Mouse (Mus musculus): ENCODE measurements around the gene Med1. TPM values are rescaled to one million over a fixed set of nuclear protein-coding genes. Genes with fewer than 3 reads are reported as not detected.
A peak's percentile ranks its signal among the peaks of the same experiment; 100 is the strongest.
"Not testable (repeated sequence)": the region's sequence is repeated elsewhere in the genome, so short reads cannot be mapped to it uniquely, and the experiment has no call there.

Gene Med1
- total RNA-seq (2021), result 10 to 100 TPM; 41.4 to 66.1 TPM
- long read RNA-seq, experiment 1, partial matches to known transcripts, result 1 of 4 reads
- long read RNA-seq, experiment 1, other reads (novel, unspliced or antisense), result 1 of 4 reads
- long read RNA-seq, experiment 2, partial matches to known transcripts, result 1 of 23 reads
- long read RNA-seq, experiment 2, other reads (novel, unspliced or antisense), result 18 of 23 reads

GRCm38 (mm10) chr11:98192901-98193805, at the start of gene Med1:
TSS of gene Med1 (minus strand) at chr11:98193293.
- peak; percentile 77 to 81 for DNase-seq (ENCODE audit: low spot score in 2 of 2)

GRCm38 (mm10) chr11:98238995-98239394, 45.9 kb upstream of the Med1 start:
- no peak for DNase-seq (ENCODE audit: low spot score in 2 of 2)

DNA sequence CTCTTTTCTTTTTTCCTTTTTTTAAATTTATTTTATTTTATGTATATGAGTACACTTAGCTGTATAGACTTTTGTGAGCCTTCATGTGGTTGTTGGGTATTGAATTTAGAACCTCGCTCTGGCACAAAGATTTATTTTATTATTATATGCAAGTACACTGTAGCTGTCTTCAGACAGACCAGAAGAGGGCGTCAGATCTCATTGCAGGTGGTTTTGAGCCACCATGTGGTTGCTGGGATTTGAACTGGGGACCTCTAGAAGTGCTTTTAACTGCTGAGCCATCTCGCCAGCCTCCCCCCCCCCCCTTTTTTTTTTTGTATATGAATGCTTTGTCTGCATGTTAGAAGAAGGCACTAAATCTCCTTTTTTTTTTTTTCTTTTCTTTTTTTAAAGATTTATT, 45.3 kb upstream of the Med1 start:
- no peak for DNase-seq (ENCODE audit: low spot score in 2 of 2)

GRCm38 (mm10) chr11:98226349-98226748, 33.3 kb upstream of the Med1 start:
- no peak for DNase-seq (ENCODE audit: low spot score in 2 of 2)

- DNase-seq (ENCODE audit: low spot score in 2 of 2), result no peak
Measured at GRCm38 (mm10) chr11:98213311-98213710, 20.2 kb upstream of the Med1 start.

- DNase-seq (ENCODE audit: low spot score in 2 of 2), result not testable (repeated sequence)
Measured at GRCm38 (mm10) chr11:98209661-98210060, 16.6 kb upstream of the Med1 start.

- not testable (repeated sequence) for DNase-seq (ENCODE audit: low spot score in 2 of 2)
Measured at GRCm38 (mm10) chr11:98206281-98206680, 13.2 kb upstream of the Med1 start.

- no peak for DNase-seq (ENCODE audit: low spot score in 2 of 2)
Measured at GRCm38 (mm10) chr11:98205463-98205862, 12.4 kb upstream of the Med1 start.

DNA sequence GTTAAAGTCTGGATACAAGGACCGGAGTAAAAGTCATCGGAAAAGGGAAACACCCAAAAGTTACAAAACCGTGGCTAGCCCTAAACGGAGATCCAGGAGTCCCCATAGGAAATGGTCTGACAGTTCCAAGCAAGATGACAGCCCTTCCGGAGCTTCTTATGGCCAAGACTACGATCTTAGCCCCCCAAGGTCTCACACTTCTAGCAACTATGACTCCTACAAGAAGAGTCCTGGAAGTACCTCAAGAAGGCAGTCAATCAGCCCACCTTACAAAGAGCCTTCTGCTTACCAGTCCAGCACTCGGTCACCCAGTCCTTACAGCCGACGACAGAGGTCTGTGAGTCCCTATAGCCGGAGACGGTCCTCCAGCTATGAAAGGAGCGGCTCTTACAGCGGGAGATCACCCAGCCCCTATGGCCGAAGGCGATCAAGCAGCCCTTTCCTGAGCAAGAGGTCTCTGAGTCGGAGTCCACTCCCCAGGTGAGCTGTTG, 10.9 kb upstream of the Med1 start:
- DNase-seq (ENCODE audit: low spot score in 2 of 2), result peak in 1 of 2 experiments; percentile 35

- peak in 1 of 2 experiments; percentile 53 for DNase-seq (ENCODE audit: low spot score in 2 of 2)
Measured at GRCm38 (mm10) chr11:98203351-98203911, 10.3 kb upstream of the Med1 start.

DNA sequence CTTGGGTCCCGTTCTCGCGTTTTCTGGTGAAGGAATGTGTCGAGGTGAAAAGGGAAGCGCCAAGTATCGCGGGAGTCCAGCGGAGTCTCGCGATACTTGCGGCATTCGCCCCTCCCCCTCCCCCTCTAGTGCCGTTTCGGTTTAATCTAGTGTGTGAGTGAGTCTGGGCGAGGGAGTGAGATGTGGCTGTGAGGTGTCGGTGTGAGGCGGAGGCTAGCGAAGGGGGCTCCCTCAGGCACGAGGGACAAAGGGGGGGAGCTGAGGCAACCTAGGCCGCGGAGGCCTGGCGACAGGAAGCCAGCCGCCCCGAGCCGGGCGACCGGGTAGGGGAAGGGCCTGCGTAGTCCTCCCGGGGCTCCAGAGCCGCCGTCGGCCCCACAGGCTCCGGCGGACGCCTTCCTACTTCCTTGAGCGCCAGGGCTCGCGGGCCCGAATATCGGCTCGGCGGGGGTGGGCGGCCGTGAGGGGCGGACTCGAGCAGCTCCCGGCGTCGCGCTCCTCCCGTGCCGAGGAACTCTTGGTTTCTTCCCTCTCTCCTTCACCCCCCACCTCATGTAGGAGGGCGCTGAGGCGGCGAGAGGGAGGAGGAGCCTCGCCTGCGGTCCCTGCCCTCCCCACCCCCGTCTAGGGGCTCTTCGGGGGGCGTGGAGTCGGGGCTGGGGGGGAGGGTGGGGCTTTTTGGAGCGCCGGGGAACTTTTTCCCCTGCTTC, 9.7 kb upstream of the Med1 start, which contains the start of gene Cdk12:
Gene Cdk12 (plus strand): TSS at position 419 of the 710 bp plus-strand sequence.
- peak; percentile 90 to 93 for DNase-seq (ENCODE audit: low spot score in 2 of 2)

DNA sequence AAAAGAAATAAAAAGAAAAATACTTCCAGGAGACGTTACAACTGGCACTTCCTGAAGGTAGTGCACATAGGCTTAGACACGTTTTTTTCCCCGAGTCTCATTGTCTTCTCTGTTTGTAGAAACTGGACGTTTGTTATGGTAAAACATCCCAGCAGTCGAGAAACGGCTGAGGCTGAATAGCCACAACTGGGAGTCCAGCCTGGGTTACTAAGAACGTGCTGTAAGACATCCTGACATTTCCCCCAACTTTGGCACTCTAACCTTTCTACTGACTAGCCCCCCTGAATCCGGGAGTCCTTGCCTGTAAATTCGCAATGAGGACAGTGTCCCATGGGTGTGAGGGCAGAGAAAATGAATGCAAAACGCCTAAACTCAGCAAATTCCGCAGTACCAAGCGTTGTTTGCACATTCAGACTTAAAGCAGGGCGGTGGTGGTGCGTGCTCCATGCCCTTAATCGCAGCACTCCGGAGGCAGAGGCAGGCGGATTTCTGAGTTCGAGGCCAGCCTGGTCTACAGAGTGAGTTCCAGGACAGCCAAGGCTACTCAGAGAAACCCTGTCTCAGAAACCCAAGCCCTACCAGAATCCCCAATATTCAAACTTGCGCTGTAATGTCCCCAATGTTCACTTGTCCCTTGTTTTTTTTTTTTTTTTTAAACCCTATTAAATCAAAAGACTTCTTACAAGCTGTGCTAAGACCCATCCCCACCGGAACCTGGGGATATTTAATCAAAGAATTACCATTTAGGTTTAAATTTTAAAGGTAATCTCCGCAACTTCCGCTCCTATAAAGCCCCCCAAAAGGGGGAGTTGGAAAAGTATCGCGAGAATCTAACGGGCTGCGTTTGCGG, 8.9 kb upstream of the Med1 start:
- DNase-seq (ENCODE audit: low spot score in 2 of 2), result peak; percentile 25 to 33

DNA sequence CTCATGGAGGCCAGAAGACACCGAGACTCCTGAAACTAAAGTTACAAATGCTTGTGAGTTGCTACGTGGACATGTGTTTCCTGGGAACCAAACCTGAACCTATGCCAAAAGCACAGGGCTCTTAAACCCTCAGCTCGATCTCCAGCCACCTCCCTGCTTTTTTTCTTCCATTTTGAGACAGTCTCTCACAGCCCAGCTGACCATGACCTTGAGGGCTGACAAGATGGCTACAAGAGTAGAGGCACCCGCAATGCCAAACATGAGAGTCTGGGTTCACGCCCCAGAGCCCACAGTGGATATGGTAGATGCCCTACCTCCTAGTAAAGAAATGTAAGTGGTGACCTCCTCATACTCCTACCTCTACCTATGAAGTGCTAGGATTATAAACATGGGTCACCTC, 2.3 kb downstream of the Med1 start:
- DNase-seq (ENCODE audit: low spot score in 2 of 2), result no peak

- DNase-seq (ENCODE audit: low spot score in 2 of 2), result peak in 1 of 2 experiments; percentile 27
Measured at GRCm38 (mm10) chr11:98187640-98188395, 5.3 kb downstream of the Med1 start.

DNA sequence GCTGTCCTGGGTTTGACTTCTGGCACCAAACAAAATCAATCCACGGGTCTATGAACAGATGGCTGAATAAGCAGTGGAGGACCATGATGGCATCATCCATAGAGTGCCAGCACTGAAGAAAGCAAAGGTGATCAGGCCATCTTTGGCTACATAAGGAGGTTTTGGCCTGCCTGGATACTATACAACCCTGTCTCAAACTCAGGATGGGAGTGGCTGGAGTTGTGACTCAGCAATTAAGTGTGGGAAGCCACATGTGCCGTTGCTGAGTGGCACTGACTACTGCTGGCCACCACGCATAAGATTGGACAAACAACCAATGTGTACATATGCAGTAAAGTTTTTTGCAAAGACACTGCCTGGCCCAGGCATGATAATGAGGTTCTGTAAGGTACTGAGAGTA, 10.9 kb downstream of the Med1 start:
- not testable (repeated sequence) for DNase-seq (ENCODE audit: low spot score in 2 of 2)

DNA sequence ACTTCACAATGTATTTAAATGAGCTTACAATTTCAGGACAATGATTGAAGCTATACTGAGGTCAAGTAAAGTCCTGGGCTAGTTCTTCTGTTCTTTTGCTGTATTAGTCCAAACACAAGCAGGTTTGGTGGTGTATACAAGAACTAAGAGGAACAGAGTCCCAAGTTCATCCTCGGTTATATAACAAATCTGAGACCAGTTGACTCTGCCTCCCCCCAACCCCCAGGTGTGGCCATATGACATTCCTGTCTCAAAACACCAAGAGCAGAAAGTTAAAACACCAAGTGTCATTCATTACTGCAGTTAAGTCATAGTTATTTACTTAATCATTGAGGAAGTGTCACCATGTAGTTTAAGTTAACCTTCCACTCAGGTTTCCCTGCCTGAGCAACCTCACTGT, 24.7 kb downstream of the Med1 start:
- DNase-seq (ENCODE audit: low spot score in 2 of 2), result no peak

GRCm38 (mm10) chr11:98155094-98155493, 38.0 kb downstream of the Med1 start:
- DNase-seq (ENCODE audit: low spot score in 2 of 2), result no peak

DNA sequence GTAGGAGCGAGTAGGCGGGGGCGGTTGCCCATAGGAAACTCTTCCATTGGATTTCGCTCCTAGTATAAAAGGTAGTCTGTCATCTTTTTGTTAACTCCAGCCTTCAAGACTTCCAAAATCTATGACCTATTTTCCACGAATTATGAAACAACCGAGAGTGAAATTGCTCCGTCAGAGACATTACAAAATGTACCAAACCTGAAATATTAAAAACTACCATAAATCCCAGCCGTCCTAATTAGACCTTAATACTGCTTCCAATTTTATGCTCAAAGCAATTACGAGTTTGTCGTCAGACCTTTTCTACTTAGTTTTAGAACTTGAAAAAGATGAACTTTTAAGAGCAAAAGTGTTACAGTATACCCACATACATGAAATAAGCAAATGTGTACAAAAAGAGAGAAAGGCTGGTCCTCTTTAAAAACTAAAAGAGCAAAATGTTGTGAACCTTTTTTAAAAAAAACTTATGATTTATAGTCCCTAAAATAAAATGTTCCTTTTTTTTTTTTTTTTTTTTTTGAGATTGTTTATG, 42.4 kb downstream of the Med1 start:
- no peak for DNase-seq (ENCODE audit: low spot score in 2 of 2)
